Mouse (Mus musculus) midbrain, embryonic 11.5 days (tissue): Measurements from ENCODE around the gene Stxbp5. TPM values are rescaled to one million over a fixed set of nuclear protein-coding genes. Genes with fewer than 3 reads are reported as not detected.

Experiments used
- ATAC-seq: fragments of 200-750 bp; cut with Nextera tagmentation; 2 replicates; pipeline ENCODE4 v1.8.0; 2017; ENCODE audit warnings: moderate TSS enrichment, moderate library complexity; ENCODE audit not compliant: low FRiP score
- DNase-seq: peaks from one replicate; pipeline ENCODE4 v3.0.0; 2015; ENCODE audit warnings: low spot score; ENCODE audit errors: missing footprints
- H3K27ac ChIP-seq: fragments of 300-500 bp; sonication (generic); 2 replicates; pipeline ENCODE4 v1.5.1; 2014; ENCODE audit warnings: low read depth, low read length
- H3K27me3 ChIP-seq: fragments of 300-500 bp; sonication (generic); 2 replicates; pipeline ENCODE4 v1.6.1; 2014; ENCODE audit warnings: mild to moderate bottlenecking, low read length, moderate library complexity, mixed read lengths; ENCODE audit not compliant: control insufficient read depth, insufficient read depth
- H3K36me3 ChIP-seq: fragments of 300-500 bp; sonication (generic); 2 replicates; pipeline ENCODE4 v1.6.1; 2014; ENCODE audit warnings: mild to moderate bottlenecking, low read length, moderate library complexity, mixed read lengths; ENCODE audit not compliant: control insufficient read depth, insufficient read depth
- H3K4me1 ChIP-seq: fragments of 300-500 bp; sonication (generic); 2 replicates; pipeline ENCODE4 v1.6.1; 2014; ENCODE audit warnings: low read length; ENCODE audit not compliant: control insufficient read depth, insufficient read depth
- H3K4me2 ChIP-seq: fragments of 300-500 bp; sonication (generic); 2 replicates; pipeline ENCODE4 v1.6.1; 2014; ENCODE audit warnings: mild to moderate bottlenecking, moderate library complexity
- H3K4me3 ChIP-seq: fragments of 300-500 bp; sonication (generic); 2 replicates; pipeline ENCODE4 v1.5.1; 2014; ENCODE audit warnings: low read depth, low read length
- H3K9ac ChIP-seq: fragments of 300-500 bp; sonication (generic); 2 replicates; pipeline ENCODE4 v1.6.1; 2014; ENCODE audit warnings: low read length
- H3K9me3 ChIP-seq: fragments of 300-500 bp; sonication (generic); 2 replicates; pipeline ENCODE4 v1.6.1; 2016; ENCODE audit warnings: low read length; ENCODE audit not compliant: control insufficient read depth
- WGBS: fragments of 180-500 bp; shearing (Covaris S2); extraction: QIAGEN DNeasy Blood & Tissue Kit; methylation state at CpG from one replicate; pipeline ENCODE4 v1.1.7; 2014; 5-methylcytosine and 5-hydroxymethylcytosine counted together
- polyA plus RNA-seq: library from polyadenylated mRNA; unstranded; fragments of >200 nt; fragmentation: Nextera tagmentation; extraction: Ambion mirVana; gene quantifications from 2 replicates; pipeline ENCODE4 v1.2.1, GENCODE M21; 2014

The Stxbp5 gene
- polyA plus RNA-seq, 1 experiment from 2014 or later: 5.6 TPM

DNA sequence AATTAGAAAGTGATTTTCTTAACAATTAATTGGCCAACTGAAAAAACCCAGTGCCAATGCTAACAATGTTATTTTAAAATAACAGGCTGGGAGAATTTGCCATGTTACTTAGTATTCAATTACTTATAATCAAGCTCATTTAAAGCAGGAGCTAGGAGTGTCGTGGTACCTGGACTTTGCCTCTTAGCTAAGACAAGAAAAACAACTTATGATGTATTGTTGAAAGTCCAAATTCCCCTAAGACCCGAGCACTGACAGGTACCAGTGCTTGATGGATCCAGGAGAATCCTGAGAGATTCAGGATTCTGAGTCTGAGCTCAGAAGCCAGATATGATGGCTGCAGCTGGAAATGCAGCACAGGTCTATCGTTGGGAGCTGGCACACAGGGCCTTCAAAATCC lies 71.1 kb downstream of the Stxbp5 start:
- WGBS: 92% methylated on average over 3 of the region's 3 CpGs
- DNase-seq: no peak
- Histone ChIP-seq H3K4me2 (no peak overlapping the region), H3K4me1 (no peaks in the 10 kb centered on the region), H3K9me3 (no peaks in the 10 kb centered on the region), H3K27ac (no peak overlapping the region), H3K27me3 (no peaks in the 10 kb centered on the region), H3K36me3 (no peaks in the 10 kb centered on the region), H3K4me3 (no peak overlapping the region), H3K9ac (no peak overlapping the region)
- no peak for ATAC-seq

DNA sequence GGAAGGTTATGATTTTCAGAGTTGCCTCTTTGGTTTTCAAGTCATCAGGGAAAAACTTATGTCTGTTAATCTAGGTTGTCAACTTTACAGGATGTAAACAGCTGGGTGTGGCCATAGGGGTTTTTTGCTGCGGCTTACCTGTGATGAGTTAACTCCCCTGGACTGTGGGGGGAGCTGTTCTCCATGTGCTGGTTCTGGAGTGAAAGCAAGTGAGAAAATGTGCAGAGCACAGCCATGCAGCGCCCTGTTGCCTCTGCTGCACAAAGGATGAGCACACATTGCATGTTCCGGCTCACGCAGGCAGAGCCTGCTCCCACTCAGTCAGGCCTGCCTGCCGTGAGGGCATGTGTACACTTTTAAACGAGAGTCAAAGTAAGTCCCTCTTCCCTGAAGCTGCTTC lies 79.6 kb downstream of the Stxbp5 start:
- Histone ChIP-seq H3K9me3 (no peaks in the 10 kb centered on the region), H3K9ac (no peak overlapping the region), H3K27me3 (no peaks in the 10 kb centered on the region), H3K4me2 (no peak overlapping the region), H3K27ac (no peak overlapping the region), H3K36me3 (no peaks in the 10 kb centered on the region), H3K4me1 (no peaks in the 10 kb centered on the region), H3K4me3 (no peak overlapping the region)
- no peak for ATAC-seq
- WGBS: 59% methylated on average over 6 of the region's 6 CpGs
- no peak for DNase-seq

DNA sequence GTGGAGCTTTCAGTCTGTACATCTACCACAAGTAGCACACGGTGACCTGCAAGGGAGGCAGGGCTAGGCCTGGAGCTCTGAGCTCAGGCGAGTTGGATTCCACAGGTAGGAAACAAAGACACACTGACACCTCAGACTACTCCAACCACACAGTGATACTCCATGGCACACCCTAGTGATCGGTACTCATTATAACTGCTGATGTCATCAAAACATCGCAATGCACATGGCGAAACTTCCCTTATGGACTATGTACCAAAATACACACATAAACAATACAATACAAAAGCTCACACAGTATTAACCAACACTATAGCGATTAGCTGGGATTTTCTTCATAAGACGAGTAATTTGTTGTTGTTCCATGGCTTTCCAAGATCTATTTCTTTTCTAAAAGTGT lies 82.3 kb downstream of the Stxbp5 start:
- H3K4me2 ChIP-seq: no peak overlapping the region
- no peak overlapping the region for H3K9ac ChIP-seq
- no peaks in the 10 kb centered on the region for H3K9me3 ChIP-seq
- 93% methylated on average over 7 of the region's 7 CpGs for WGBS
- DNase-seq (no peak), ATAC-seq (no peak)
- H3K27ac ChIP-seq: no peak overlapping the region
- no peak overlapping the region for H3K4me3 ChIP-seq
- H3K4me1 ChIP-seq: no peaks in the 10 kb centered on the region
- no peaks in the 10 kb centered on the region for H3K27me3 ChIP-seq
- H3K36me3 ChIP-seq: no peaks in the 10 kb centered on the region

DNA sequence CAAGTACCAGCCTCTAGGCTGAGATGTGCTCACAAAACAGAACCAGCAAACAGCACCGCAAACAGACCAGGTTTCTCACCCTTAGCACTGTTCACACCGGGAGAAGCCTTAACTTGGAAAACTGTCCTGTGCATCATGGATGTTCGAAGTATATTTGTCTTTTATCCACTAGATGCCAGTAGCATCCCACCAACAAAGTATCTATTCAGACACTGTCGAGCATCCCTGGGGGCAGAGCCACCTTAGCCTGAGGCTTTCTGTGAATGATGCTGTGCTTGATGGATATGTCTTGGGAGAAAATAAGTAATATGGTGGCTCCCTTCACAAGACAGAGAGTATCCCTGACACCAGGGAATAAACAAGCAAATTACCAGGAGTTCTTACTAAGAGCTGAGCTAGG lies 87.0 kb downstream of the Stxbp5 start:
- Histone ChIP-seq H3K9me3 (no peaks in the 10 kb centered on the region), H3K36me3 (no peaks in the 10 kb centered on the region), H3K27ac (no peak overlapping the region), H3K9ac (no peak overlapping the region), H3K27me3 (no peaks in the 10 kb centered on the region), H3K4me1 (no peaks in the 10 kb centered on the region), H3K4me2 (no peak overlapping the region), H3K4me3 (no peak overlapping the region)
- WGBS: 80% methylated on average over 4 of the region's 4 CpGs
- ATAC-seq (no peak; the same call in 1 of the 2 replicates), DNase-seq (peak; percentile 84)

DNA sequence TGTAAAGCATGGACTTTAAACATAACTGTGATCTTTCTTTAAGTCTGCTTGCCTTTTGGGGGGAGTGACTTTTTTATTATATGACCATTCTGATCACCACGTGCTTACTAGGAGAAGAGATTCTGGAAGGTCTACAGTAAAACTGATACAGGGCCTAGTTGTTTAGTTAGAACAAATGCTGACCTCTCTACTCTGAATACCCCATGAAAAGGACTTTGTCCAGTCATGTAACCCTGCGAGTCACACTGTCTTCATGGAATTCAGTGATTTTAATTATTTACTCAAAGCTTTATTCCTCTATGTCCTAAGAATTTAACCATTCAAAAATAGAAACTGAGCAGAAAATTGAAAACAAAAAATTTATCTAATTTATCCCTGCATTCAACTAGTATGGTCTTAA lies 93.3 kb downstream of the Stxbp5 start:
- no peaks in the 10 kb centered on the region for H3K9me3 ChIP-seq
- peaks cover 2% of the 10 kb centered on the region; the same call in 1 of the 2 replicates for H3K36me3 ChIP-seq
- no peak overlapping the region for H3K9ac ChIP-seq
- ATAC-seq: no peak
- H3K4me2 ChIP-seq: no peak overlapping the region
- no peak for DNase-seq
- no peaks in the 10 kb centered on the region for H3K4me1 ChIP-seq
- no peak overlapping the region for H3K27ac ChIP-seq
- no peak overlapping the region for H3K4me3 ChIP-seq
- H3K27me3 ChIP-seq: no peaks in the 10 kb centered on the region
- WGBS: 86% methylated on average over 2 of the region's 2 CpGs

DNA sequence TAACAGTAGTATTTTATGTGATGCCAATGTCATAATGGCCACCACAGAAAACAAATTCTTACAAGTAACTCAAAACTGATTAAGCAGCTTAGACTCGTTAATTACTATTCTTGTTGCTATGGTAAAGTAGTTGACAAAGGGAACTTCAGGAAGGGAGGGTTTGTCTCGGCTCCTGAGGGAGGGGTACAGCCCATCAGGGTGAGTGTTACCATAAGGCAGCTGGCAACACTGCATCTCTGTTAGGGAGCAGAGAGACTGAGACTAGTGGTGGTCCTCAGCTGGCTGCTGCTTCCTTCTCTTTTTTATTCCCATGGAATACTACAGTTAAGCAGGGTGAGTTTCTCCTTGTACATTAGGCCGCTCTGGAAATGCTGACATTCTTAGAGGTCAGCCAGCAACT lies 95.5 kb downstream of the Stxbp5 start:
- Histone ChIP-seq H3K4me2 (no peak overlapping the region), H3K36me3 (peaks cover 2% of the 10 kb centered on the region; the same call in 1 of the 2 replicates), H3K27ac (no peak overlapping the region), H3K9ac (no peak overlapping the region), H3K9me3 (no peaks in the 10 kb centered on the region), H3K4me1 (no peaks in the 10 kb centered on the region), H3K4me3 (no peak overlapping the region), H3K27me3 (no peaks in the 10 kb centered on the region)
- WGBS: 60% methylated on average over 3 of the region's 3 CpGs
- no peak for DNase-seq
- no peak for ATAC-seq

DNA sequence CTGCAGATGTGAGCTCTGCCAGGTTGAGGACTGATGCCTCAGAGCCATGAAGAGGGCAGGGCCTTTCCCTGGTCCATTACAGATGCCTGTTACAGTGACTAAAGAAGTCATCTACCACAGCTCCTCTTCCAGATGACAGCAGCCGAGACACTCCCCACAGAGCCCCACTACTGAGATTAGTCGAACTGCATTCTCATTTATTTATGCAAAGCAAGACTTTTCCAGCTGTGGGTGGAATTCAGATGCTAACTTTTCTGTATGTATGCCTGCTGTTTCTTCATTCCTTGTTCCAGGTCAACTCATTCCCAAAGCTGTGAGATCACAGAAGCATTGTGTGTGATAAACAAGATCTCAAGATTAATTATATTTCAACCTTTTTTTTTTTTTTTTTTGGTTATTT lies 97.8 kb downstream of the Stxbp5 start:
- Histone ChIP-seq H3K27me3 (no peaks in the 10 kb centered on the region), H3K4me2 (no peak overlapping the region), H3K4me1 (no peaks in the 10 kb centered on the region), H3K4me3 (no peak overlapping the region), H3K9ac (no peak overlapping the region), H3K27ac (no peak overlapping the region), H3K9me3 (no peaks in the 10 kb centered on the region), H3K36me3 (no peaks in the 10 kb centered on the region; the same call in 1 of the 2 replicates)
- WGBS: 32% methylated on average over 2 of the region's 2 CpGs
- no peak for ATAC-seq
- no peak for DNase-seq

DNA sequence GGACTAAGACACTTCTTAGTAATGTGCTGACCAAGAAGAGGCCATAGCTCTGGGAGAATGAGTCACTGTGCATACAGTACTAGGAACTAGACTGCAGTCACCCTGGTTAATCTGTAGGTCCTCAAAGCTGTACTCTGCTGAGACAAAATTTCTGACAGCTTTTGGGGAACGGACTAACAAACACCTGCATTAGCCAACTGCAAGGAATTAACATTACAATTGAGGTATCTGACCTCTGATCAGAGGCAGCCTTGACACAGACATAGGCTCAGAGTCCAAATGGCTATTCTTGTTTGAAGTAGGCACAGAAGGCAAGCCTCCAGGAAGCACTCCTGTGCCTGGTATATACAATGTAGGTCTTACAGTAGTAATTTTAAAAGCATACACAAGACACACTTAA lies 99.3 kb downstream of the Stxbp5 start:
- no peaks in the 10 kb centered on the region; the same call in 1 of the 2 replicates for H3K36me3 ChIP-seq
- 49% methylated on average over 1 of the region's 1 CpGs for WGBS
- ATAC-seq: no peak

DNA sequence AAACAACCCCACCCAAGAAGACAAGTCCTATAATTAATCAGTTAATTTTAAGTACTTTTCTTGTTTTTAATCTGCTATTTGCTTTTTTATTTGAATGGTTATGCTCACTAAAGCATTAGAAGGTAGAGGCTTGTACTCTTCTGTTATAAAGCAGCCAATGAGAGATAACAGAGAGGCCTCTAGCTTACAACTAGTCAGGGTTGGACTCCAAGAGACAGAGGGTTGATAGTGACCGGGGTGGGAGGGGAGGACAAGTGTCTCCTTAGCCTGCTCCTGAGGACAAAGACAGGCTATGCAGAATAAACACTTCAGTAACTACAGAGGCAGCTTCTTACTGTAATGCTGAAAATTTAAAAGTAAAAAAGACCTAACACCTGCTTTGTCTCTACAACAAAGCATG lies 101.8 kb downstream of the Stxbp5 start:
- 93% methylated on average over 1 of the region's 1 CpGs for WGBS
- H3K4me3 ChIP-seq: no peak overlapping the region
- no peak overlapping the region for H3K9ac ChIP-seq
- DNase-seq: no peak
- no peaks in the 10 kb centered on the region; the same call in 1 of the 2 replicates for H3K36me3 ChIP-seq
- H3K27ac ChIP-seq: no peak overlapping the region
- no peak overlapping the region for H3K4me2 ChIP-seq
- no peak for ATAC-seq
- no peaks in the 10 kb centered on the region for H3K27me3 ChIP-seq
- no peaks in the 10 kb centered on the region for H3K9me3 ChIP-seq
- no peaks in the 10 kb centered on the region for H3K4me1 ChIP-seq

More for the DNA sequence above, 99.3 kb downstream of the Stxbp5 start:
- Histone ChIP-seq H3K27me3 (no peaks in the 10 kb centered on the region), H3K27ac (no peak overlapping the region), H3K4me1 (no peaks in the 10 kb centered on the region), H3K9ac (no peak overlapping the region), H3K9me3 (no peaks in the 10 kb centered on the region), H3K4me2 (no peak overlapping the region), H3K4me3 (no peak overlapping the region)
- DNase-seq: no peak

DNA sequence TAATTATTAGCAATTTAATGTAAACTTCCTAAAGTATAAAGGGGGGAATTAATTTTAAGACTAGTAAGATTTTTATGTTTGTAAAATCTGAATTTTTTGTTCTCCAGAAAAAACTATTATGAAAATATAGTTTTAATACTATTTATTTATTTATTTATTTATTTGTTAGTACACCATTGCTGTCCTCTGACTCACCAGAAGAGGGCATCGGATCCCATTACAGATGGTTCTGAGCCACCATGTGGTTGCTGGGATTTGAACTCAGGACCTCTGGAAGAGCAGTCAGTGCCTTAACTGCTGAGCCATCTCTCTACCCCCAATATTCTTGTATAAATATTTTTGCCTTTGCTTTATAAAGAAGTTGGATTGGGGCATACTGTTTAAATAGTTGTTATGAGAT lies 104.5 kb downstream of the Stxbp5 start:
- H3K36me3 ChIP-seq: peaks cover 3% of the 10 kb centered on the region; the same call in 1 of the 2 replicates

More for the DNA sequence above, 104.5 kb downstream of the Stxbp5 start:
- no peak overlapping the region for H3K27ac ChIP-seq
- H3K4me3 ChIP-seq: no peak overlapping the region
- no peaks in the 10 kb centered on the region for H3K9me3 ChIP-seq
- no peak overlapping the region for H3K4me2 ChIP-seq
- WGBS: 89% methylated on average over 1 of the region's 1 CpGs
- DNase-seq (no peak), ATAC-seq (no peak)
- H3K9ac ChIP-seq: no peak overlapping the region
- H3K27me3 ChIP-seq: no peaks in the 10 kb centered on the region
- H3K4me1 ChIP-seq: no peaks in the 10 kb centered on the region
